8 mouse cellular contexts compared by ENCODE assay signal in genomic region chr3:89448720-89449537, GRCm38 (mm10). TPM values are rescaled to one million over a fixed set of nuclear protein-coding genes. Genes with fewer than 3 reads are reported as not detected.
DNase-seq lines count a peak whose midpoint lies in the region; ATAC-seq and TF ChIP-seq lines count a peak whose summit lies in the region.

No protein-coding gene starts in this region.

- H3K27me3 ChIP-seq in lung, embryonic 16.5 days (ENCODE audit: control insufficient read depth, insufficient read depth, low read depth, low read length) = no peaks in the 10 kb centered on the region
- no peaks in the 10 kb centered on the region for H3K27me3 ChIP-seq in kidney, embryonic 15.5 days
- no peaks in the 10 kb centered on the region for H3K27me3 ChIP-seq in forebrain, embryonic 12.5 days

- peaks cover 23% of the 10 kb centered on the region for H3K4me1 ChIP-seq in lung, embryonic 16.5 days (replicated peaks; ENCODE audit: control insufficient read depth, insufficient read depth, low read length)
- peaks cover 3% of the 10 kb centered on the region; the same call in 1 of the 2 replicates for H3K4me1 ChIP-seq in lung, adult 2 months (ENCODE audit: control insufficient read depth, insufficient read depth, low read length)
- peaks cover 25% of the 10 kb centered on the region for H3K4me1 ChIP-seq in kidney, embryonic 15.5 days
- peaks cover 3% of the 10 kb centered on the region; the same call in 1 of the 2 replicates for H3K4me1 ChIP-seq in forebrain, embryonic 12.5 days

- no peak for TF ChIP-seq POLR2A in lung, adult 2 months (IDR thresholded peaks at IDR 0.05; ENCODE audit: borderline replicate concordance, extremely low read depth, low read depth, low read length)

- H3K9me3 ChIP-seq in lung, embryonic 16.5 days (ENCODE audit: control insufficient read depth, low read length) = no peaks in the 10 kb centered on the region
- no peaks in the 10 kb centered on the region for H3K9me3 ChIP-seq in kidney, embryonic 15.5 days (replicated peaks)
- no peaks in the 10 kb centered on the region for H3K9me3 ChIP-seq in forebrain, embryonic 12.5 days

- no peak for DNase-seq in lung, adult 2 months
- DNase-seq in Muller cell, postnatal 12 days (ENCODE audit: inconsistent ontology term) = peak; percentile 61
- peak; percentile 72 for DNase-seq in gastrocnemius, postnatal 10 days
- DNase-seq in adipocyte (ENCODE audit: low spot score) = no peak

- ATAC-seq in lung, embryonic 16.5 days (ENCODE audit: low read depth) = peak; percentile 82
- ATAC-seq in kidney, embryonic 15.5 days (replicated peaks; ENCODE audit: low FRiP score) = peak; percentile 19; the same call in 1 of the 2 replicates
- peak; percentile 95 for ATAC-seq in megakaryocyte progenitor cell, adult 5-6 weeks (replicated peaks; ENCODE audit: poor library complexity)
- no peak for ATAC-seq in forebrain, embryonic 12.5 days (ENCODE audit: low FRiP score)

- peak overlapping the region; percentile 4 for H3K4me2 ChIP-seq in lung, embryonic 16.5 days (ENCODE audit: low read depth, low read length)
- no peak overlapping the region for H3K4me2 ChIP-seq in kidney, embryonic 15.5 days
- no peak overlapping the region for H3K4me2 ChIP-seq in forebrain, embryonic 12.5 days

- WGBS in lung, embryonic 16.5 days = 45% methylated on average over 13 of the region's 13 CpGs
- WGBS in lung, adult 2 months = 44% methylated on average over 13 of the region's 13 CpGs
- WGBS in kidney, embryonic 15.5 days = 56% methylated on average over 13 of the region's 13 CpGs
- WGBS in forebrain, embryonic 12.5 days = 72% methylated on average over 13 of the region's 13 CpGs

- H3K36me3 ChIP-seq in lung, embryonic 16.5 days (ENCODE audit: control insufficient read depth, insufficient read depth, low read length) = no peaks in the 10 kb centered on the region
- H3K36me3 ChIP-seq in kidney, embryonic 15.5 days = peaks cover 29% of the 10 kb centered on the region
- no peaks in the 10 kb centered on the region; the same call in 1 of the 2 replicates for H3K36me3 ChIP-seq in forebrain, embryonic 12.5 days (replicated peaks)

- peak overlapping the region; percentile 19; the same call in 1 of the 2 replicates for H3K27ac ChIP-seq in lung, embryonic 16.5 days (ENCODE audit: low read length)
- H3K27ac ChIP-seq in kidney, embryonic 15.5 days = peak overlapping the region; percentile 43
- H3K27ac ChIP-seq in forebrain, embryonic 12.5 days = no peak overlapping the region

- no peak overlapping the region for H3K9ac ChIP-seq in lung, embryonic 16.5 days (ENCODE audit: low read length)
- H3K9ac ChIP-seq in kidney, embryonic 15.5 days = no peak overlapping the region
- H3K9ac ChIP-seq in forebrain, embryonic 12.5 days = no peak overlapping the region

- TF ChIP-seq CTCF in lung, adult 2 months (IDR thresholded peaks at IDR 0.05; ENCODE audit: insufficient read depth, low read length) = no peak

- H3K4me3 ChIP-seq in lung, embryonic 16.5 days (ENCODE audit: low read length) = no peak overlapping the region
- H3K4me3 ChIP-seq in lung, adult 2 months (replicated peaks; ENCODE audit: extremely low read depth, low read depth, low read length) = no peak overlapping the region
- H3K4me3 ChIP-seq in kidney, embryonic 15.5 days (replicated peaks) = no peak overlapping the region
- H3K4me3 ChIP-seq in forebrain, embryonic 12.5 days (replicated peaks) = no peak overlapping the region

RNA-seq across cellular contexts. Expression of gene Pmvk, which starts 5.4 kb away (rescaled TPM):
- polyA plus RNA-seq in lung, embryonic 16.5 days (2015; fragmentation: Nextera tagmentation; extraction: Ambion mirVana) = 44.4 and 50.0 TPM in 2 replicates
- 35.3 and 52.1 TPM in 2 replicates for polyA plus RNA-seq in lung, adult 2 months (2012; rRNA removed)
- total RNA-seq in gastrocnemius, postnatal 10 days (2021) = 1 to 10 TPM; 9.8 to 9.9 TPM
- 52.6 and 59.1 TPM in 2 replicates for polyA plus RNA-seq in kidney, embryonic 15.5 days (2015; fragmentation: Nextera tagmentation; extraction: Ambion mirVana)
- 14.7 and 14.8 TPM in 2 replicates for total RNA-seq in megakaryocyte progenitor cell, adult 5-6 weeks (2015)
- total RNA-seq in megakaryocyte progenitor cell, adult 5-6 weeks (2017) = 18.8 and 25.3 TPM in 2 replicates
- polyA plus RNA-seq in forebrain, embryonic 12.5 days (2016; fragmentation: Nextera tagmentation; extraction: Ambion mirVana) = 65.6 and 66.1 TPM in 2 replicates

RNA-seq across cellular contexts. Expression of gene Pbxip1, which starts 12.4 kb away (rescaled TPM):
- 35.8 and 38.3 TPM in 2 replicates for polyA plus RNA-seq in lung, embryonic 16.5 days (2015; fragmentation: Nextera tagmentation; extraction: Ambion mirVana)
- 66.2 and 78.1 TPM in 2 replicates for polyA plus RNA-seq in lung, adult 2 months (2012; rRNA removed)
- total RNA-seq in gastrocnemius, postnatal 10 days (2021) = 100 to 1,000 TPM; 155 to 167 TPM
- polyA plus RNA-seq in kidney, embryonic 15.5 days (2015; fragmentation: Nextera tagmentation; extraction: Ambion mirVana) = 39.6 and 39.7 TPM in 2 replicates
- total RNA-seq in megakaryocyte progenitor cell, adult 5-6 weeks (2015) = 5.2 and 6.1 TPM in 2 replicates
- total RNA-seq in megakaryocyte progenitor cell, adult 5-6 weeks (2017) = 13.4 and 15.0 TPM in 2 replicates
- 14.4 and 14.7 TPM in 2 replicates for polyA plus RNA-seq in forebrain, embryonic 12.5 days (2016; fragmentation: Nextera tagmentation; extraction: Ambion mirVana)

RNA-seq across cellular contexts. Expression of gene Pygo2, which starts 18.9 kb away (rescaled TPM):
- 31.5 and 33.3 TPM in 2 replicates for polyA plus RNA-seq in lung, embryonic 16.5 days (2015; fragmentation: Nextera tagmentation; extraction: Ambion mirVana)
- polyA plus RNA-seq in lung, adult 2 months (2012; rRNA removed) = 60.6 and 138 TPM in 2 replicates
- total RNA-seq in gastrocnemius, postnatal 10 days (2021) = 10 to 100 TPM; 15.9 to 22.2 TPM
- 38.3 and 43.5 TPM in 2 replicates for polyA plus RNA-seq in kidney, embryonic 15.5 days (2015; fragmentation: Nextera tagmentation; extraction: Ambion mirVana)
- total RNA-seq in megakaryocyte progenitor cell, adult 5-6 weeks (2015) = 18.9 and 25.2 TPM in 2 replicates
- 11.8 and 12.8 TPM in 2 replicates for total RNA-seq in megakaryocyte progenitor cell, adult 5-6 weeks (2017)
- 47.2 and 48.8 TPM in 2 replicates for polyA plus RNA-seq in forebrain, embryonic 12.5 days (2016; fragmentation: Nextera tagmentation; extraction: Ambion mirVana)

RNA-seq across cellular contexts. Expression of gene Shc1, which starts 30.7 kb away (rescaled TPM):
- 110 and 114 TPM in 2 replicates for polyA plus RNA-seq in lung, embryonic 16.5 days (2015; fragmentation: Nextera tagmentation; extraction: Ambion mirVana)
- 69.8 and 84.6 TPM in 2 replicates for polyA plus RNA-seq in lung, adult 2 months (2012; rRNA removed)
- 10 to 100 TPM; 50.0 to 57.8 TPM for total RNA-seq in gastrocnemius, postnatal 10 days (2021)
- polyA plus RNA-seq in kidney, embryonic 15.5 days (2015; fragmentation: Nextera tagmentation; extraction: Ambion mirVana) = 97.1 and 105 TPM in 2 replicates
- total RNA-seq in megakaryocyte progenitor cell, adult 5-6 weeks (2015) = 41.4 and 42.8 TPM in 2 replicates
- 49.6 and 52.8 TPM in 2 replicates for total RNA-seq in megakaryocyte progenitor cell, adult 5-6 weeks (2017)
- 28.4 and 30.9 TPM in 2 replicates for polyA plus RNA-seq in forebrain, embryonic 12.5 days (2016; fragmentation: Nextera tagmentation; extraction: Ambion mirVana)

RNA-seq across cellular contexts. Expression of gene Cks1b, which starts 30.7 kb away (rescaled TPM):
- 490 and 518 TPM in 2 replicates for polyA plus RNA-seq in lung, embryonic 16.5 days (2015; fragmentation: Nextera tagmentation; extraction: Ambion mirVana)
- polyA plus RNA-seq in lung, adult 2 months (2012; rRNA removed) = 6.7 and 11.7 TPM in 2 replicates
- total RNA-seq in gastrocnemius, postnatal 10 days (2021) = 10 to 100 TPM; 19.7 to 22.3 TPM
- 518 and 559 TPM in 2 replicates for polyA plus RNA-seq in kidney, embryonic 15.5 days (2015; fragmentation: Nextera tagmentation; extraction: Ambion mirVana)
- 268 TPM in 2 replicates for total RNA-seq in megakaryocyte progenitor cell, adult 5-6 weeks (2015)
- 171 and 192 TPM in 2 replicates for total RNA-seq in megakaryocyte progenitor cell, adult 5-6 weeks (2017)
- polyA plus RNA-seq in forebrain, embryonic 12.5 days (2016; fragmentation: Nextera tagmentation; extraction: Ambion mirVana) = 363 and 395 TPM in 2 replicates

Comparison
In these comparisons a context has a peak if more than half of its experiments do, and no peak if none do; other contexts are left out.
1. DNase-seq: peak in Muller cell, postnatal 12 days (single experiment) and gastrocnemius, postnatal 10 days (single experiment); none in lung, adult 2 months (single experiment) and adipocyte (single experiment).